Mouse (Mus musculus): ENCODE data around the gene Rab3gap2.

GRCm38 (mm10) chr1:185203196-185203908 lies 565 bp upstream of the Rab3gap2 start:
- TF ChIP-seq POLR2A (IDR thresholded peaks at IDR 0.05; ENCODE audit: borderline replicate concordance, insufficient read depth, low read length), result no peak
- no peak for TF ChIP-seq CTCF (IDR thresholded peaks at IDR 0.05; ENCODE audit: borderline replicate concordance, insufficient read depth, low read depth, low read length)
